Mouse (Mus musculus) T-helper 2 cell (primary cell): Measurements from ENCODE around the gene Ptpn22.

Experiments
- in situ Hi-C: fragments of 300-600 bp; cut with MboI, MseI; formaldehyde crosslinking; loops from one replicate; pipeline ENCODE4 v1.15.1; 2025; ENCODE audit warnings: high pct_unique_total_duplicates

Gene Ptpn22

GRCm38 (mm10) chr3:103916205-103916838 lies 56.7 kb downstream of the Ptpn22 start:
- in situ Hi-C loops = no loop called here

- in situ Hi-C loops = no loop called here
Observed at GRCm38 (mm10) chr3:103916839-103917237, 57.2 kb downstream of the Ptpn22 start.

GRCm38 (mm10) chr3:103920094-103920493 lies 60.5 kb downstream of the Ptpn22 start:
- in situ Hi-C loops = loop anchor here (5.0 kb wide), 1 partner anchor 42 kb away; no protein-coding TSS in a partner anchor

GRCm38 (mm10) chr3:103925302-103925701 lies 65.7 kb downstream of the Ptpn22 start:
- in situ Hi-C loops = no loop called here

- in situ Hi-C loops = no loop called here
Observed at GRCm38 (mm10) chr3:103927511-103927910, 67.9 kb downstream of the Ptpn22 start.

GRCm38 (mm10) chr3:103944794-103945562 lies 85.4 kb downstream of the Ptpn22 start:
- in situ Hi-C loops = no loop called here

- in situ Hi-C loops = no loop called here
Observed at GRCm38 (mm10) chr3:103948666-103949065, 89.1 kb downstream of the Ptpn22 start.

GRCm38 (mm10) chr3:103960622-103961021 lies 101.0 kb downstream of the Ptpn22 start:
- in situ Hi-C loops = loop anchor here (5.0 kb wide), 1 partner anchor 38 kb away; no protein-coding TSS in a partner anchor
